ENCODE assay signal across 10 mouse cellular contexts in genomic region chr4:32601135-32601534, GRCm38 (mm10). TPM values are rescaled to one million over a fixed set of nuclear protein-coding genes. Genes with fewer than 3 reads are reported as not detected.
DNase-seq lines count a peak whose midpoint lies in the region; ATAC-seq and TF ChIP-seq lines count a peak whose summit lies in the region.
"Had no signal": no experiment of that assay in that cellular context is flagged by ENCODE, and none has a peak within 500 bp of the region (broad histone marks: within the 10 kb centered on the region; RNA-seq: fewer than 3 reads in every experiment).

No protein-coding gene starts in this region.

- no peaks in the 10 kb centered on the region for H3K4me1 ChIP-seq in forebrain, embryonic 10.5 days
- H3K4me1 ChIP-seq in forebrain, postnatal 0 days (ENCODE audit: insufficient read depth) = no peaks in the 10 kb centered on the region

- H3K9ac ChIP-seq in forebrain, postnatal 0 days = no peak overlapping the region

- no peak overlapping the region for H3K4me3 ChIP-seq in forebrain, embryonic 10.5 days
- H3K4me3 ChIP-seq in forebrain, postnatal 0 days (ENCODE audit: low read depth, low read length) = no peak overlapping the region

- WGBS in forebrain, embryonic 10.5 days = 26% methylated on average over 12 of the region's 12 CpGs
- WGBS in forebrain, postnatal 0 days = 24% methylated on average over 12 of the region's 12 CpGs

- ATAC-seq in forebrain, postnatal 0 days = no peak

- no peak overlapping the region for H3K4me2 ChIP-seq in forebrain, postnatal 0 days (ENCODE audit: low read depth)

- no peak overlapping the region for H3K27ac ChIP-seq in forebrain, embryonic 10.5 days
- no peak overlapping the region for H3K27ac ChIP-seq in forebrain, postnatal 0 days (ENCODE audit: low read depth, low read length)

- H3K36me3 ChIP-seq in forebrain, embryonic 10.5 days (replicated peaks) = no peaks in the 10 kb centered on the region
- no peaks in the 10 kb centered on the region for H3K36me3 ChIP-seq in forebrain, postnatal 0 days (ENCODE audit: insufficient read depth)

- no peak for TF ChIP-seq CTCF in forebrain, postnatal 0 days (IDR thresholded peaks at IDR 0.05; ENCODE audit: low read depth)

- H3K27me3 ChIP-seq in forebrain, embryonic 10.5 days (ENCODE audit: poor library complexity, severe bottlenecking) = no peaks in the 10 kb centered on the region
- 0 out of 2 replicates have a peak, but pooled peaks cover 3% of the 10 kb centered on the region for H3K27me3 ChIP-seq in forebrain, postnatal 0 days (ENCODE audit: insufficient read depth, low read length)

- peak; percentile 74 for DNase-seq in forebrain, embryonic 10.5 days (ENCODE audit: extremely low spot score, low spot score)
- no peak for DNase-seq in forebrain, postnatal 0 days
- peak; percentile 24 for DNase-seq in right cerebral cortex, postnatal 4 days
- DNase-seq in right cerebral cortex, adult 18-20 months = no peak
- DNase-seq in forelimb bud, embryonic 11.5 days (ENCODE audit: low read depth, low spot score) = peak; percentile 84
- DNase-seq in lung, postnatal 10 days = peak; percentile 74
- peak; percentile 87 for DNase-seq in thymus, postnatal 4 days
- no peak for DNase-seq in layer of hippocampus, adult 18-20 months (ENCODE audit: low spot score in 2 of 2)

- no peaks in the 10 kb centered on the region for H3K9me3 ChIP-seq in forebrain, embryonic 10.5 days
- H3K9me3 ChIP-seq in forebrain, postnatal 0 days (ENCODE audit: low read length) = no peaks in the 10 kb centered on the region

RNA-seq across cellular contexts. Expression of gene Gja10, which starts 1.4 kb away (rescaled TPM):
- not detected in 2 replicates for polyA plus RNA-seq in forebrain, embryonic 10.5 days (2016; fragmentation: Nextera tagmentation; extraction: Ambion mirVana)
- total RNA-seq in forebrain, postnatal 0 days (2014; rRNA removed) = 0.14 TPM in 1 of 2 replicates, not detected in the other
- not detected in 2 replicates for polyA plus RNA-seq in forebrain, postnatal 0 days (2015; fragmentation: Nextera tagmentation; extraction: Ambion mirVana)
- not detected for total RNA-seq in layer of hippocampus, adult 18-20 months (2021)
- polyA plus RNA-seq: gonadal fat pad, adult 2 months; neural tube, embryonic 14.5 days had no signal

RNA-seq across cellular contexts. Expression of gene Casp8ap2, which starts 14.1 kb away (rescaled TPM):
- 82.0 and 82.3 TPM in 2 replicates for polyA plus RNA-seq in forebrain, embryonic 10.5 days (2016; fragmentation: Nextera tagmentation; extraction: Ambion mirVana)
- 22.9 and 25.1 TPM in 2 replicates for total RNA-seq in forebrain, postnatal 0 days (2014; rRNA removed)
- polyA plus RNA-seq in forebrain, postnatal 0 days (2015; fragmentation: Nextera tagmentation; extraction: Ambion mirVana) = 25.4 and 30.4 TPM in 2 replicates
- total RNA-seq in layer of hippocampus, adult 18-20 months (2021) = 10 to 100 TPM in 1 of 2 experiments, 1 to 10 TPM in 1; 9.2 to 10.7 TPM

RNA-seq across cellular contexts. Expression of gene Mdn1, which starts 55.8 kb away (rescaled TPM):
- polyA plus RNA-seq in forebrain, embryonic 10.5 days (2016; fragmentation: Nextera tagmentation; extraction: Ambion mirVana) = 20.4 and 21.9 TPM in 2 replicates
- 26.9 and 29.8 TPM in 2 replicates for total RNA-seq in forebrain, postnatal 0 days (2014; rRNA removed)
- polyA plus RNA-seq in forebrain, postnatal 0 days (2015; fragmentation: Nextera tagmentation; extraction: Ambion mirVana) = 3.7 and 5.9 TPM in 2 replicates
- 10 to 100 TPM; 29.3 to 30.0 TPM for total RNA-seq in layer of hippocampus, adult 18-20 months (2021)

Comparison
In these comparisons a context has a peak if more than half of its experiments do, and no peak if none do; other contexts are left out.
1. DNase-seq: peak in forebrain, embryonic 10.5 days (single experiment), right cerebral cortex, postnatal 4 days (single experiment), forelimb bud, embryonic 11.5 days (single experiment), lung, postnatal 10 days (single experiment) and thymus, postnatal 4 days (single experiment); none in forebrain, postnatal 0 days (single experiment), right cerebral cortex, adult 18-20 months (single experiment) and layer of hippocampus, adult 18-20 months (0 of 2).